ENCODE assay signal across 8 mouse cellular contexts in genomic region chrX:43427961-43428365, GRCm38 (mm10). TPM values are rescaled to one million over a fixed set of nuclear protein-coding genes. Genes with fewer than 3 reads are reported as not detected.
DNase-seq lines count a peak whose midpoint lies in the region; ATAC-seq and TF ChIP-seq lines count a peak whose summit lies in the region.
"Had no signal": no experiment of that assay in that cellular context is flagged by ENCODE, and none has a peak within 500 bp of the region (broad histone marks: within the 10 kb centered on the region; RNA-seq: fewer than 3 reads in every experiment).

No protein-coding gene starts in this region.

- intact Hi-C loops in gastrocnemius, adult 2 months (cut with DNase I) = no loop called here

- TF ChIP-seq CTCF in gastrocnemius, adult 2 months (IDR thresholded peaks at IDR 0.05) = no peak

- no peak for DNase-seq in lung, postnatal 4 days
- DNase-seq in embryonic facial prominence, embryonic 10.5 days (ENCODE audit: low spot score) = peak; percentile 28
- peak; percentile 53 for DNase-seq in intestine, embryonic 14.5 days (ENCODE audit: low spot score)
- DNase-seq in retina, embryonic 14.5 days (ENCODE audit: low spot score) = peak; percentile 30
- no peak for DNase-seq in gastrocnemius, adult 2 months

- H3K4me3 ChIP-seq in lung, embryonic 15.5 days = peak overlapping the region; percentile 9; the same call in 1 of the 2 replicates
- H3K4me3 ChIP-seq in embryonic facial prominence, embryonic 10.5 days = peak overlapping the region; percentile 53
- H3K4me3 ChIP-seq in intestine, embryonic 14.5 days (ENCODE audit: low read depth, low read length) = peak overlapping the region; percentile 29; the same call in 1 of the 2 replicates
- H3K4me3 ChIP-seq in gastrocnemius, adult 2 months = no peak overlapping the region

- H3K27me3 ChIP-seq in lung, embryonic 15.5 days = peaks cover 16% of the 10 kb centered on the region
- peaks cover 38% of the 10 kb centered on the region for H3K27me3 ChIP-seq in embryonic facial prominence, embryonic 10.5 days (replicated peaks; ENCODE audit: low read depth, poor library complexity, severe bottlenecking)
- peaks cover 16% of the 10 kb centered on the region for H3K27me3 ChIP-seq in intestine, embryonic 14.5 days (replicated peaks; ENCODE audit: control insufficient read depth, insufficient read depth, low read length)

- no peak overlapping the region for H3K27ac ChIP-seq in lung, embryonic 15.5 days
- H3K27ac ChIP-seq in embryonic facial prominence, embryonic 10.5 days (replicated peaks) = no peak overlapping the region
- H3K27ac ChIP-seq in intestine, embryonic 14.5 days (ENCODE audit: low read depth) = no peak overlapping the region
- no peak overlapping the region for H3K27ac ChIP-seq in gastrocnemius, adult 2 months

- H3K4me1 ChIP-seq in lung, embryonic 15.5 days = no peaks in the 10 kb centered on the region
- H3K4me1 ChIP-seq in embryonic facial prominence, embryonic 10.5 days = 0 out of 2 replicates have a peak, but pooled peaks cover 2% of the 10 kb centered on the region
- H3K4me1 ChIP-seq in intestine, embryonic 14.5 days (replicated peaks; ENCODE audit: control insufficient read depth, insufficient read depth, low read length) = no peaks in the 10 kb centered on the region

- peak overlapping the region; percentile 58 for H3K4me2 ChIP-seq in lung, embryonic 15.5 days
- H3K4me2 ChIP-seq in intestine, embryonic 14.5 days (ENCODE audit: low read length) = peak overlapping the region; percentile 60

- WGBS in lung, embryonic 15.5 days = 9% methylated on average over 12 of the region's 12 CpGs
- 8% methylated on average over 12 of the region's 12 CpGs for WGBS in embryonic facial prominence, embryonic 10.5 days
- 7% methylated on average over 11 of the region's 12 CpGs for WGBS in intestine, embryonic 14.5 days

- no peaks in the 10 kb centered on the region for H3K36me3 ChIP-seq in lung, embryonic 15.5 days
- no peaks in the 10 kb centered on the region for H3K36me3 ChIP-seq in embryonic facial prominence, embryonic 10.5 days (replicated peaks)
- H3K36me3 ChIP-seq in intestine, embryonic 14.5 days (ENCODE audit: control insufficient read depth, insufficient read depth, low read length) = no peaks in the 10 kb centered on the region

- ATAC-seq in lung, embryonic 15.5 days (ENCODE audit: borderline replicate concordance, extremely low read depth, low FRiP score, low TSS enrichment) = no peak
- ATAC-seq in intestine, embryonic 14.5 days (replicated peaks; ENCODE audit: low FRiP score, low TSS enrichment, low read depth) = no peak
- no peak for ATAC-seq in megakaryocyte progenitor cell, adult 5-6 weeks (replicated peaks; ENCODE audit: poor library complexity)

- H3K9ac ChIP-seq in lung, embryonic 15.5 days = no peak overlapping the region
- H3K9ac ChIP-seq in intestine, embryonic 14.5 days (ENCODE audit: low read length) = no peak overlapping the region

- H3K9me3 ChIP-seq in lung, embryonic 15.5 days = no peaks in the 10 kb centered on the region
- no peaks in the 10 kb centered on the region for H3K9me3 ChIP-seq in embryonic facial prominence, embryonic 10.5 days
- H3K9me3 ChIP-seq in intestine, embryonic 14.5 days (ENCODE audit: control insufficient read depth, low read length) = no peaks in the 10 kb centered on the region

RNA-seq across cellular contexts. Expression of gene Tenm1, which starts 1.0 kb away (rescaled TPM):
- 0.06 TPM in 1 of 2 replicates, not detected in the other for polyA plus RNA-seq in lung, embryonic 15.5 days (2015; fragmentation: Nextera tagmentation; extraction: Ambion mirVana)
- polyA plus RNA-seq in embryonic facial prominence, embryonic 10.5 days (2016; fragmentation: Nextera tagmentation; extraction: Ambion mirVana) = 0.31 and 0.61 TPM in 2 replicates
- 0.75 and 1.1 TPM in 2 replicates for polyA plus RNA-seq in intestine, embryonic 14.5 days (2014; fragmentation: Nextera tagmentation; extraction: Ambion mirVana)
- total RNA-seq in gastrocnemius, adult 2 months (2021) = not detected
- total RNA-seq in megakaryocyte progenitor cell, adult 5-6 weeks (2015) = not detected in 2 replicates
- not detected in 2 replicates for total RNA-seq in megakaryocyte progenitor cell, adult 5-6 weeks (2017)
- total RNA-seq: liver, adult 2 months had no signal
- polyA plus RNA-seq: liver, adult 2 months had no signal

Comparison
In these comparisons a context has a peak if more than half of its experiments do, and no peak if none do; other contexts are left out.
1. DNase-seq: peak in embryonic facial prominence, embryonic 10.5 days (single experiment), intestine, embryonic 14.5 days (single experiment) and retina, embryonic 14.5 days (single experiment); none in lung, postnatal 4 days (0 of 2) and gastrocnemius, adult 2 months (single experiment).